Mouse (Mus musculus) spleen, adult 2 months (tissue): ENCODE data around the gene Apol7e. TPM values are rescaled to one million over a fixed set of nuclear protein-coding genes. Genes with fewer than 3 reads are reported as not detected.
"Not testable (repeated sequence)": the region's sequence is repeated elsewhere in the genome, so short reads cannot be mapped to it uniquely, and the experiment has no call there.

Experiments
- DNase-seq, 2 experiments: peaks; one replicate each; pipeline versions ENCODE4 v3.0.0 to v3.0.0-alpha.2; 2012 to 2021; ENCODE audit warnings: low spot score in 2 of 2, low read depth in 1 of 2
- H3K27ac ChIP-seq: fragments of 200-500 bp; 2 replicates; pipeline ENCODE4 v1.5.1; 2012; ENCODE audit warnings: low read length, inconsistent platforms; ENCODE audit not compliant: insufficient read depth
- H3K27me3 ChIP-seq: fragments of 200-500 bp; 2 replicates; pipeline ENCODE4 v1.6.1; 2012; ENCODE audit warnings: mild to moderate bottlenecking, moderate library complexity, low read length, inconsistent platforms; ENCODE audit not compliant: control insufficient read depth, insufficient read depth
- H3K36me3 ChIP-seq: fragments of 200-500 bp; 2 replicates; pipeline ENCODE4 v1.6.1; 2012; ENCODE audit warnings: mild to moderate bottlenecking, low read length, inconsistent platforms; ENCODE audit not compliant: control insufficient read depth, insufficient read depth
- H3K4me1 ChIP-seq: fragments of 200-500 bp; 2 replicates; pipeline ENCODE4 v1.6.1; 2011; ENCODE audit warnings: inconsistent platforms; ENCODE audit not compliant: control insufficient read depth, insufficient read depth, insufficient read length
- H3K4me3 ChIP-seq: fragments of 200-500 bp; 2 replicates; pipeline ENCODE4 v1.5.1; 2011; ENCODE audit warnings: mild to moderate bottlenecking, inconsistent platforms; ENCODE audit not compliant: insufficient read depth, insufficient read length; ENCODE audit errors: extremely low read depth
- CTCF ChIP-seq: fragments of 200-500 bp; IDR thresholded peaks from 2 replicates; pipeline ENCODE4 v1.5.1; 2011; ENCODE audit warnings: mild to moderate bottlenecking, inconsistent platforms; ENCODE audit not compliant: insufficient read depth, insufficient read length, insufficient replicate concordance; ENCODE audit errors: extremely low read depth
- POLR2A ChIP-seq: fragments of 200-500 bp; IDR thresholded peaks from 2 replicates; pipeline ENCODE4 v1.6.1; 2011; ENCODE audit warnings: low read depth, low read length, inconsistent platforms
- WGBS: fragments of 180-500 bp; shearing (Covaris S2); methylation state at CpG from one replicate; pipeline ENCODE4 v1.1.7; 2018; 5-methylcytosine and 5-hydroxymethylcytosine counted together
- polyA plus RNA-seq: library from polyadenylated mRNA; depleted of rRNA; stranded (reverse); fragments of >200 nt; gene quantifications from 2 replicates; pipeline ENCODE4 v1.2.3, GENCODE M21; 2012

Gene Apol7e
- polyA plus RNA-seq, 1 experiment, result 10.6 TPM

DNA sequence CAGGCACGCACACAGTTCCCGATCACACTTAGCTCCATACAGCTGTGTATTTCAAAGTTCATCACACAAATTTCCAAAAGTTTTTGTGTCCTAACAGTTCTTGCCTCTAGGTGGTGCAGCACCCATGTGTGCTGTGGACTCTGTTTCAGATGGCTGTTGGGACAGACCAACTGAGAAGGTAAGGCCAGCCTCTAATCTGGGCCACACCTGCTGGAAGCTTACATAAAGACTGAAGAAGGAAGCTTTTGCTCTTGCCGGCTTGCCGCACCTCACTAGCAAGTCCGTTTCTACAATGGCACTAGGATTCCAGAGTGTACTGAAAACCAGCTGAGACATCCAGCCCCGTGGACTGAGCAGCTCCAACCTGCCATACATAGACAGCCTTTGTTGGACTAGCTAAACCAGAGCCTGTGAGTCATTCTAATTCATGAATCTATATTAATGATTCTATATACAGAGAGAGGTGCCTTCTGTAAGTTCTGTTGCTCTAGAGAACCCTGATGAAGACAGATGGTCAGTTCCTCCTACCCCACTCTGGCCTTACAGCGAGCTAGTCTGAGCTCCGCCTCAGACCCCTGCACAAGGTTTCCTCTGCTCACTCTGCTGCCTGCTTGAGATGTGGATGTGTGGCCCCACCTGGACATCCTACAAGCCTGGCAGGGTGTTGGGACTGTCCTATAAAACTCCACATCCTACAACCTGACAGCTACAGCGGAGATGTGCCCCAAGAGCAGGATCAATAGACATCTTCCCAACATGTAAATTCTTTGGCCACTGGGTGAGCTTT lies 42.0 kb downstream of the Apol7e start:
- TF ChIP-seq POLR2A, result no peak
- TF ChIP-seq CTCF, result no peak
- no peaks in the 10 kb centered on the region for H3K4me1 ChIP-seq
- WGBS, result 75% methylated on average over 9 of the region's 9 CpGs
- H3K36me3 ChIP-seq, result no peaks in the 10 kb centered on the region
- no peaks in the 10 kb centered on the region for H3K27me3 ChIP-seq
- DNase-seq, result no peak
- H3K27ac ChIP-seq, result no peak overlapping the region
- no peak overlapping the region for H3K4me3 ChIP-seq

DNA sequence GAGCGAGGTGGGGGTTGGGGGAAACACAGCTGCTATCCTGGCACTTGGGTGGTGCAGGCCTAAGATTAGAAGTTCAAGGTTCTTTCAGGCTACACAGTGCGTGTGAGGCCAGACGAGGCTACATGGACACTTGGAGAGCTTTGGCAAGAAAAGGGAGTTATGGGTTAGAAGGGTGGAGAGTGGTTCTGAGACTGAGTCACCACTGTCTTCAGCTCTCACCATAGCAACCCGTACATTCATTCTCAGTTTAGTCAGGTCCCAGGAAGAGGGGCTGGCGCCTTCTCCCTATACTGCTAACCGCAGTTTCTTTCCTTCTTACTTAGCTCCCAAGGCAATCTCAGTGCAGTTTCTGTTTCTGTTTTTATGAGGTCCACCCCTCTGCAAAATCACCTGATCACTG lies 42.9 kb downstream of the Apol7e start:
- 90% methylated on average over 6 of the region's 6 CpGs for WGBS
- not testable (repeated sequence) for H3K27ac ChIP-seq, DNase-seq, H3K4me3 ChIP-seq, H3K27me3 ChIP-seq, H3K4me1 ChIP-seq, H3K36me3 ChIP-seq

DNA sequence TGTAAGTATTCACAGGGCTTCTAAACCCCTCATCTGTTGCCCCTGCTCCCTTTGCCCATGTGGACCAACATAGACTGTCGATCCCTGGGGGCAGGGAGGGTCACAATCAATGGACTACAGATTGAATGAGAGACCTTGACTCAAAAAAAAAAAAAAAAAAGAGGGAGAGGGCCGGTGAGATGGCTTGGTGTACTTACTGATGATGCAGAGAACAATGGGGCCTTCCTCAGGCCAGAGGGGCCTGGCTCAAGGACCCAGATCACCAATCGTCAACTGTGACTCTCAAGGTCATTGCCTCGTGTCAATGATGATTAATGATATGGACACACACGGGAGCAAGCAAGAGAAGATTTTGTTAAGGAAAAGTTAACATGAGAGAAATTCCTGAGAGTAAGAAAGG lies 46.0 kb downstream of the Apol7e start:
- Histone ChIP-seq H3K27ac (no peak overlapping the region), H3K36me3 (no peaks in the 10 kb centered on the region), H3K4me1 (no peaks in the 10 kb centered on the region), H3K27me3 (no peaks in the 10 kb centered on the region), H3K4me3 (no peak overlapping the region)
- no peak for TF ChIP-seq CTCF
- no peak for TF ChIP-seq POLR2A
- DNase-seq, result no peak
- 64% methylated on average over 5 of the region's 5 CpGs for WGBS

DNA sequence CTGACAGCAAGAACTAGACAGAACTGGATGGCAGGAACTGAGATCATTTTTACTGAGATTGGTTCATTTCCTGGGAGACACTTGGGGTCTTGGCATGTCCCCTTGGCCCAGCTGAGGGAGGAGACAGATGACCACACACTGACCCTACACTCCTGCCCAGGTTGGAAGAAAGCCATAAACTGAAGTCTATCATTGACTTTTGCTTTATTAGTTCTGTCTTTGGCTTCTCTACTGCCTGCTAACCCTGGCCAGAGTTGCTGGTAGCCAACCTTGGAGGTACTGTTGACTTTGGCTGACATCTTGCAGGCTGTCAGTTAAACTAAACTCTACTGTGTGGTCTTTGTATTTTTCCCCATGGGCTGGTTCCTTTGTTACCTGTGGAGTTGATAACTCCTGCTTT lies 46.4 kb downstream of the Apol7e start:
- Histone ChIP-seq H3K4me3 (no peak overlapping the region), H3K27ac (no peak overlapping the region), H3K36me3 (no peaks in the 10 kb centered on the region), H3K27me3 (no peaks in the 10 kb centered on the region), H3K4me1 (no peaks in the 10 kb centered on the region)
- no peak for DNase-seq
- TF ChIP-seq CTCF (no peak), POLR2A (no peak)

DNA sequence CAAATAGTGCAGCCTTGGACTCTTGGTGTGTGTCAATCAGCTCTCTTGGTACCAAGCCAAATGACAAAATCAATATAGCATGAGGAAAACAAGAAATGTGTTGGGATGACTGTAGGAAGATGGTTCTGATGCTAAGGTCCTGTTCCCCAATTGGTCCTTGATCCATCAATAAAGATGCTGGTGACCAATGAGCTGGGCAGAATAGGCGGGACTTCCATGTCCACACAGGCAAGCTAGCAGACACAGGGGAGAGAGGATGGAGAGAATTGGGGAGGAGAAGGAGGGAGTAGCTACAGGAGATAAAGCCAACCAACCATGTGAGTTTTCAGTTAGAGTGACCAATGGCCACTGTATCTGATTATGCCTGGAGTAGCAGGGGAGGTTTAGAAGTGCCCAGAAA lies 47.7 kb downstream of the Apol7e start:
- H3K27ac ChIP-seq, result no peak overlapping the region
- DNase-seq, result no peak

DNA sequence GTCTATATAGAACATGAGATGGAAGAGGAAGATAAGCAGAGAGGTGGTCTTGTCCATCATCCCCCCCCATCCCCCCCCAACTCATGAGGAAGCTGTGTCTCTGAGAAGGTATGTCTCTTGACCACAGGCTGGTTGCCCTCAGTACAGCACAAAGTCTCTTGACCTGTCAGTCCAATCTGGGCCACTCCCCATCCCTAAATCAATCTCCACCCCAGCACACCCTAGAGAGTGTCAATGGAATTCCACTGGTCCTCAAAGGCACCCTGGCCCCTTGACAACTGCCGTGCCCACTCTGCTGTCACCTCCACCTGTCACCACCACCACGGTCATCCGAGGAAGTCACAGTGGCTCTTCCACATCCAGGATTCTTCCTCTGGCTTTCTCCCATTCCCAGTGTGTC lies 49.8 kb downstream of the Apol7e start:
- Histone ChIP-seq H3K27ac (no peak overlapping the region), H3K4me1 (no peaks in the 10 kb centered on the region), H3K27me3 (no peaks in the 10 kb centered on the region), H3K4me3 (no peak overlapping the region), H3K36me3 (no peaks in the 10 kb centered on the region)
- no peak for DNase-seq
- TF ChIP-seq CTCF, result no peak
- no peak for TF ChIP-seq POLR2A
- 91% methylated on average over 3 of the region's 3 CpGs for WGBS

More for the DNA sequence above, 47.7 kb downstream of the Apol7e start:
- no peak overlapping the region for H3K4me3 ChIP-seq
- no peaks in the 10 kb centered on the region for H3K36me3 ChIP-seq
- TF ChIP-seq POLR2A (no peak), CTCF (no peak)
- H3K27me3 ChIP-seq, result no peaks in the 10 kb centered on the region
- no peaks in the 10 kb centered on the region for H3K4me1 ChIP-seq
- WGBS, result 94% methylated on average over 1 of the region's 1 CpGs

DNA sequence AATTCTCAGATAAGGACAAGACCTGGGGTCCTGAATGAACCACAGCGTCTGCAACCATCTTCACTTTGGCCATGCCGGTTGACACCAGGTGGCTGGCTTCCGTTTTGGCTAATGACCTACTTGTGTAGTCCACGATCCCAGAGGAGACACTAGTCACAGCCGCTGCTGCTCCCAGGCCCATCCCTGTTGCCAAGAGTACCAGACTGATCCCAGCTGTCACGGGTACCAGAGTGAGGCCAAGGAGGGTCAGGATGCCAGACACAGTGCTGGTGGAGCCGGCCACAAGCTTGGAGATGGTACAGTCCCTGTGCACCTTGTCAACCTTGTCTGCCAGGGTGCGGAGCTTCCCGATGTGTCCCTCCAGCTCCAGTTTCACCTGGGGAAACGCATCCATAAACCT lies 51.1 kb downstream of the Apol7e start:
- Histone ChIP-seq H3K4me3 (no peak overlapping the region), H3K27ac (no peak overlapping the region), H3K36me3 (no peaks in the 10 kb centered on the region), H3K4me1 (no peaks in the 10 kb centered on the region), H3K27me3 (no peaks in the 10 kb centered on the region)
- WGBS, result 96% methylated on average over 10 of the region's 10 CpGs
- TF ChIP-seq POLR2A (no peak), CTCF (no peak)
- no peak for DNase-seq
